Mouse (Mus musculus): ENCODE measurements around the gene Cwc27. TPM values are rescaled to one million over a fixed set of nuclear protein-coding genes. Genes with fewer than 3 reads are reported as not detected.

The Cwc27 gene
- total and polyA plus RNA-seq, 2 experiments = 1.1 to 8.9 TPM

DNA sequence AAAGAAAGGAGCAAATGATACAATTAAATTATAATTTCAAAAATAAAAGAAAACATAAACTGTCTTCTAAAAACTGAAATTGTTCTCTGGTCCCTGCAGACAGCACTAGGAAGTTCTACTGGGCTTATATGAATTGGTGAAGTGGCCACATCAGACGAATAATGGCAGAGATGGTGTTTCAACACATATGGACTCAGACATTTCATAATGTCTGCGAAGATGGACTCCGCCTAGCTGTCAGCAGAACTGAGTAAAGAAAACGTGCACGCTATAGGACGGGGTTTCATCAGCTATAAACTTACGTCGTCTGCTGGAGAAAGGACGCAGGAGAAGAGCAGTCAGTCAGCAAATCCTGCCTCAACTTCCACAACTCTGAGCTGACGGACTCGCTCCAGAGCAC is 187.3 kb downstream of the Cwc27 start:
- no peak overlapping the region for H3K27ac ChIP-seq (replicated peaks; ENCODE audit: insufficient read depth, low read depth, low read length)
- no peak overlapping the region for H3K4me3 ChIP-seq (ENCODE audit: insufficient read depth, low read depth, low read length)
- no peaks in the 10 kb centered on the region for H3K79me2 ChIP-seq (ENCODE audit: control insufficient read depth, insufficient read depth, low read length)
- WGBS = 97% methylated on average over 11 of the region's 11 CpGs
- no peaks in the 10 kb centered on the region for H3K27me3 ChIP-seq (ENCODE audit: control insufficient read depth, insufficient read depth, low read length)
- TF ChIP-seq POLR2A (IDR thresholded peaks at IDR 0.05; ENCODE audit: extremely low read depth, insufficient read depth, low read length) = no peak
- TF ChIP-seq CTCF (IDR thresholded peaks at IDR 0.05; ENCODE audit: low read depth, low read length) = no peak
- no peaks in the 10 kb centered on the region for H3K4me1 ChIP-seq (ENCODE audit: control insufficient read depth, insufficient read depth, low read length)
- peaks cover 4% of the 10 kb centered on the region; the same call in 1 of the 2 replicates for H3K36me3 ChIP-seq (ENCODE audit: control insufficient read depth, insufficient read depth, low read length)
- H3K9ac ChIP-seq (ENCODE audit: low read depth, low read length) = no peak overlapping the region
- no peak for DNase-seq (ENCODE audit: extremely low read depth, low read depth, low spot score)

DNA sequence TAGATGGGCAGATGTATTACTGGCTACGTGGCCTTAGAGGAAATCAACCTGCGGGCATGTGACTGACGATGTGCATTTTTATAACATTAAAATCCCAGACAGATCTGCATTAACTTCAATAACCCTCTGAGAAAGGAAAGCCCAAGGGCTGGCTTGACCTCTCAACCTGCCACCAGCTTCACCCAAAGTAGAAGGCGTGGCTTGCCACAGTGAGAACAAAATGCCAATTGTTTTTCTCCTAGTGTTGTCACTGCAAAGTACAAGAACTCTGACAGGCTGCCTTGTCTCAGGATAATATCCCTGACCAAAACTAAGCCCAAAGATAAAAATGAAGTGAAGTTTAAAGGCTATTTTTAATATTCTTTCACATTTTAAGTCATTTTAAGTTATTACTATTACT is 188.9 kb downstream of the Cwc27 start:
- Histone ChIP-seq H3K27ac (replicated peaks; ENCODE audit: insufficient read depth, low read depth, low read length) (no peak overlapping the region), H3K36me3 (ENCODE audit: control insufficient read depth, insufficient read depth, low read length) (peaks cover 4% of the 10 kb centered on the region; the same call in 1 of the 2 replicates), H3K4me3 (ENCODE audit: insufficient read depth, low read depth, low read length) (no peak overlapping the region), H3K9ac (ENCODE audit: low read depth, low read length) (no peak overlapping the region), H3K27me3 (ENCODE audit: control insufficient read depth, insufficient read depth, low read length) (no peaks in the 10 kb centered on the region), H3K4me1 (ENCODE audit: control insufficient read depth, insufficient read depth, low read length) (no peaks in the 10 kb centered on the region), H3K79me2 (ENCODE audit: control insufficient read depth, insufficient read depth, low read length) (no peaks in the 10 kb centered on the region)
- TF ChIP-seq CTCF (IDR thresholded peaks at IDR 0.05; ENCODE audit: low read depth, low read length) = no peak
- TF ChIP-seq POLR2A (IDR thresholded peaks at IDR 0.05; ENCODE audit: extremely low read depth, insufficient read depth, low read length) = no peak
- over 99% methylated on average over 4 of the region's 4 CpGs for WGBS
- no peak for DNase-seq (ENCODE audit: extremely low read depth, low read depth, low spot score)

- H3K4me3 ChIP-seq (ENCODE audit: insufficient read depth, low read depth, low read length) = no peak overlapping the region
- DNase-seq (ENCODE audit: extremely low read depth, low read depth, low spot score) = no peak
- no peak for TF ChIP-seq POLR2A (IDR thresholded peaks at IDR 0.05; ENCODE audit: extremely low read depth, insufficient read depth, low read length)
- TF ChIP-seq CTCF (IDR thresholded peaks at IDR 0.05; ENCODE audit: low read depth, low read length) = no peak
- H3K79me2 ChIP-seq (ENCODE audit: control insufficient read depth, insufficient read depth, low read length) = no peaks in the 10 kb centered on the region
- 90% methylated on average over 11 of the region's 11 CpGs for WGBS
- H3K9ac ChIP-seq (ENCODE audit: low read depth, low read length) = no peak overlapping the region
- H3K36me3 ChIP-seq (ENCODE audit: control insufficient read depth, insufficient read depth, low read length) = peaks cover 4% of the 10 kb centered on the region; the same call in 1 of the 2 replicates
- H3K27me3 ChIP-seq (ENCODE audit: control insufficient read depth, insufficient read depth, low read length) = no peaks in the 10 kb centered on the region
- no peaks in the 10 kb centered on the region for H3K4me1 ChIP-seq (ENCODE audit: control insufficient read depth, insufficient read depth, low read length)
- no peak overlapping the region for H3K27ac ChIP-seq (replicated peaks; ENCODE audit: insufficient read depth, low read depth, low read length)
Measured at GRCm38 (mm10) chr13:104627169-104627909, 189.6 kb downstream of the Cwc27 start.

GRCm38 (mm10) chr13:104623130-104623891 is 193.6 kb downstream of the Cwc27 start:
- H3K79me2 ChIP-seq (ENCODE audit: control insufficient read depth, insufficient read depth, low read length) = no peaks in the 10 kb centered on the region
- H3K27me3 ChIP-seq (ENCODE audit: control insufficient read depth, insufficient read depth, low read length) = no peaks in the 10 kb centered on the region
- 82% methylated on average over 12 of the region's 12 CpGs for WGBS
- no peak for DNase-seq (ENCODE audit: extremely low read depth, low read depth, low spot score)
- no peak overlapping the region for H3K4me3 ChIP-seq (ENCODE audit: insufficient read depth, low read depth, low read length)
- TF ChIP-seq POLR2A (IDR thresholded peaks at IDR 0.05; ENCODE audit: extremely low read depth, insufficient read depth, low read length) (no peak), CTCF (IDR thresholded peaks at IDR 0.05; ENCODE audit: low read depth, low read length) (no peak)
- no peaks in the 10 kb centered on the region for H3K4me1 ChIP-seq (ENCODE audit: control insufficient read depth, insufficient read depth, low read length)
- H3K9ac ChIP-seq (ENCODE audit: low read depth, low read length) = no peak overlapping the region
- no peaks in the 10 kb centered on the region for H3K36me3 ChIP-seq (ENCODE audit: control insufficient read depth, insufficient read depth, low read length)
- H3K27ac ChIP-seq (replicated peaks; ENCODE audit: insufficient read depth, low read depth, low read length) = no peak overlapping the region

DNA sequence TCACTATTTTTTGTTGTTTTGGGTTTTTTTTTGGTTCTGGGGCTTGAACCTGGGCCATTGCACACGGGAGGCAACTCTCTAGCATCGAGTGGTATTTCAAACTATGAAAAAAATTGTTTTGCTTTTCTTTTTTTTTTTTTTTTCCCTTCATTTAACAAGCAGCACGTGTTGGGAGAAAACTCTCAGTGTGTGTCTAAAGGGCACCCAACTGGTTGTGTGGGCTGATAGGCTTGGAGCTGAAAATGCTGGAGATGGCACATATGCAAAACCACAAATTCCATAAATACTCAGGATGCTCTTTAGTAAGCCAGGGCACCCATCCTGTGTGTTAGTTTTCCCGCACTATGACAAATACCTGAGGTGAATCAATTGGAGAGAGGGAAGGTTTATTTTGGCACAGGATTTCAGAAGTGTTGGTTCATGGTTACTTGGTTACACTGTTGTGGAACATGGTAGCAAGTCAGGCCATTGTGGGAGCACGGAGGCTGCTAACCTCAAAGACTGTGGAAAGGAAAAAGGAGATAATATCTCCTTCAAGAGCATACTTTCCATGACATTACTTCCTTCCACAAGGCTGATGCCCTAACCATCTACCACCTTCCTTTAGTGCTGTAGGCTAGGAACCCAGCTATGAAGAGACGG is 194.7 kb downstream of the Cwc27 start:
- Histone ChIP-seq H3K4me1 (ENCODE audit: control insufficient read depth, insufficient read depth, low read length) (no peaks in the 10 kb centered on the region), H3K9ac (ENCODE audit: low read depth, low read length) (no peak overlapping the region), H3K27me3 (ENCODE audit: control insufficient read depth, insufficient read depth, low read length) (no peaks in the 10 kb centered on the region), H3K4me3 (ENCODE audit: insufficient read depth, low read depth, low read length) (no peak overlapping the region), H3K36me3 (ENCODE audit: control insufficient read depth, insufficient read depth, low read length) (no peaks in the 10 kb centered on the region), H3K79me2 (ENCODE audit: control insufficient read depth, insufficient read depth, low read length) (no peaks in the 10 kb centered on the region), H3K27ac (replicated peaks; ENCODE audit: insufficient read depth, low read depth, low read length) (no peak overlapping the region)
- WGBS = 57% methylated on average over 6 of the region's 6 CpGs
- DNase-seq (ENCODE audit: extremely low read depth, low read depth, low spot score) = peak; percentile 79
- TF ChIP-seq CTCF (IDR thresholded peaks at IDR 0.05; ENCODE audit: low read depth, low read length) (no peak), POLR2A (IDR thresholded peaks at IDR 0.05; ENCODE audit: extremely low read depth, insufficient read depth, low read length) (no peak)

All from liver, adult 2 months (tissue).